Mouse (Mus musculus): Measurements from ENCODE around the gene Tcn2. TPM values are rescaled to one million over a fixed set of nuclear protein-coding genes. Genes with fewer than 3 reads are reported as not detected.
"Not testable (repeated sequence)": the region's sequence is repeated elsewhere in the genome, so short reads cannot be mapped to it uniquely, and the experiment has no call there.

Gene Tcn2
- polyA plus RNA-seq, 1 experiment = 207 TPM

GRCm38 (mm10) chr11:3963610-3964415 is 31.9 kb upstream of the Tcn2 start, which contains the start of gene Pes1:
Pes1 (plus strand) TSS chr11:3963975.
- DNase-seq = peak; percentile 79
- TF ChIP-seq CTCF (IDR thresholded peaks at IDR 0.05; ENCODE audit: insufficient read depth, low read length) (no peak), POLR2A (IDR thresholded peaks at IDR 0.05; ENCODE audit: borderline replicate concordance, extremely low read depth, low read depth, low read length) (peak; percentile 60; the same call in 1 of the 2 replicates)
- Histone ChIP-seq H3K4me1 (ENCODE audit: control insufficient read depth, insufficient read depth, low read length) (peaks cover 4% of the 10 kb centered on the region; the same call in 1 of the 2 replicates), H3K4me3 (replicated peaks; ENCODE audit: extremely low read depth, low read depth, low read length) (peak within 1 kb of the TSS; percentile 81)
- WGBS = under 1% methylated on average over 31 of the region's 31 CpGs

- WGBS = 81% methylated on average over 10 of the region's 10 CpGs
- TF ChIP-seq CTCF (IDR thresholded peaks at IDR 0.05; ENCODE audit: insufficient read depth, low read length) = no peak
- no peak for TF ChIP-seq POLR2A (IDR thresholded peaks at IDR 0.05; ENCODE audit: borderline replicate concordance, extremely low read depth, low read depth, low read length)
- Histone ChIP-seq H3K4me1 (ENCODE audit: control insufficient read depth, insufficient read depth, low read length) (peaks cover 4% of the 10 kb centered on the region; the same call in 1 of the 2 replicates), H3K4me3 (replicated peaks; ENCODE audit: extremely low read depth, low read depth, low read length) (peak overlapping the region; percentile 30)
- DNase-seq = no peak
These were observed 31.2 kb upstream of the Tcn2 start for GRCm38 (mm10) chr11:3963155-3963554.

GRCm38 (mm10) chr11:3961761-3962160 is 29.8 kb upstream of the Tcn2 start:
- WGBS = 65% methylated on average over 3 of the region's 3 CpGs
- no peak overlapping the region for H3K4me3 ChIP-seq (replicated peaks; ENCODE audit: extremely low read depth, low read depth, low read length)
- TF ChIP-seq POLR2A (IDR thresholded peaks at IDR 0.05; ENCODE audit: borderline replicate concordance, extremely low read depth, low read depth, low read length) (no peak), CTCF (IDR thresholded peaks at IDR 0.05; ENCODE audit: insufficient read depth, low read length) (no peak)

GRCm38 (mm10) chr11:3960901-3961300 is 28.9 kb upstream of the Tcn2 start:
- Histone ChIP-seq H3K4me3 (replicated peaks; ENCODE audit: extremely low read depth, low read depth, low read length) (no peak overlapping the region), H3K4me1 (ENCODE audit: control insufficient read depth, insufficient read depth, low read length) (peaks cover 4% of the 10 kb centered on the region; the same call in 1 of the 2 replicates)
- no peak for DNase-seq
- 61% methylated on average over 2 of the region's 2 CpGs for WGBS
- TF ChIP-seq POLR2A (IDR thresholded peaks at IDR 0.05; ENCODE audit: borderline replicate concordance, extremely low read depth, low read depth, low read length) (no peak), CTCF (IDR thresholded peaks at IDR 0.05; ENCODE audit: insufficient read depth, low read length) (no peak)

More at GRCm38 (mm10) chr11:3961761-3962160, 29.8 kb upstream of the Tcn2 start:
- peaks cover 4% of the 10 kb centered on the region; the same call in 1 of the 2 replicates for H3K4me1 ChIP-seq (ENCODE audit: control insufficient read depth, insufficient read depth, low read length)
- no peak for DNase-seq

- not testable (repeated sequence) for H3K4me1 ChIP-seq (ENCODE audit: control insufficient read depth, insufficient read depth, low read length)
These were observed 23.4 kb upstream of the Tcn2 start for GRCm38 (mm10) chr11:3955371-3955770.

GRCm38 (mm10) chr11:3954876-3955275 is 22.9 kb upstream of the Tcn2 start:
- not testable (repeated sequence) for H3K4me1 ChIP-seq (ENCODE audit: control insufficient read depth, insufficient read depth, low read length); H3K4me3 ChIP-seq (replicated peaks; ENCODE audit: extremely low read depth, low read depth, low read length); DNase-seq
- 86% methylated on average over 5 of the region's 5 CpGs for WGBS

More at GRCm38 (mm10) chr11:3955371-3955770, 23.4 kb upstream of the Tcn2 start:
- DNase-seq; H3K4me3 ChIP-seq (replicated peaks; ENCODE audit: extremely low read depth, low read depth, low read length): not testable (repeated sequence)
- 76% methylated on average over 4 of the region's 4 CpGs for WGBS

GRCm38 (mm10) chr11:3946386-3946785 is 14.4 kb upstream of the Tcn2 start:
- WGBS = 42% methylated on average over 1 of the region's 1 CpGs

GRCm38 (mm10) chr11:3941371-3941770 is 9.4 kb upstream of the Tcn2 start:
- DNase-seq = no peak
- Histone ChIP-seq H3K4me3 (replicated peaks; ENCODE audit: extremely low read depth, low read depth, low read length) (no peak overlapping the region), H3K4me1 (ENCODE audit: control insufficient read depth, insufficient read depth, low read length) (no peaks in the 10 kb centered on the region)
- WGBS = 84% methylated on average over 7 of the region's 7 CpGs
- no peak for TF ChIP-seq POLR2A (IDR thresholded peaks at IDR 0.05; ENCODE audit: borderline replicate concordance, extremely low read depth, low read depth, low read length)
- no peak for TF ChIP-seq CTCF (IDR thresholded peaks at IDR 0.05; ENCODE audit: insufficient read depth, low read length)

More at GRCm38 (mm10) chr11:3946386-3946785, 14.4 kb upstream of the Tcn2 start:
- Histone ChIP-seq H3K4me1 (ENCODE audit: control insufficient read depth, insufficient read depth, low read length) (no peaks in the 10 kb centered on the region), H3K4me3 (replicated peaks; ENCODE audit: extremely low read depth, low read depth, low read length) (no peak overlapping the region)
- TF ChIP-seq CTCF (IDR thresholded peaks at IDR 0.05; ENCODE audit: insufficient read depth, low read length) = no peak
- no peak for TF ChIP-seq POLR2A (IDR thresholded peaks at IDR 0.05; ENCODE audit: borderline replicate concordance, extremely low read depth, low read depth, low read length)
- DNase-seq = no peak

- WGBS = 74% methylated on average over 13 of the region's 13 CpGs
- no peak for TF ChIP-seq CTCF (IDR thresholded peaks at IDR 0.05; ENCODE audit: insufficient read depth, low read length)
- no peak for TF ChIP-seq POLR2A (IDR thresholded peaks at IDR 0.05; ENCODE audit: borderline replicate concordance, extremely low read depth, low read depth, low read length)
- DNase-seq = no peak
- Histone ChIP-seq H3K4me3 (replicated peaks; ENCODE audit: extremely low read depth, low read depth, low read length) (no peak overlapping the region), H3K4me1 (ENCODE audit: control insufficient read depth, insufficient read depth, low read length) (peaks cover 3% of the 10 kb centered on the region)
These were observed 5.4 kb upstream of the Tcn2 start for GRCm38 (mm10) chr11:3937321-3937874.

GRCm38 (mm10) chr11:3936318-3936717 is 4.4 kb upstream of the Tcn2 start:
- no peak for TF ChIP-seq POLR2A (IDR thresholded peaks at IDR 0.05; ENCODE audit: borderline replicate concordance, extremely low read depth, low read depth, low read length)
- TF ChIP-seq CTCF (IDR thresholded peaks at IDR 0.05; ENCODE audit: insufficient read depth, low read length) = no peak
- H3K4me3 ChIP-seq (replicated peaks; ENCODE audit: extremely low read depth, low read depth, low read length) = no peak overlapping the region
- DNase-seq = no peak
- H3K4me1 ChIP-seq (ENCODE audit: control insufficient read depth, insufficient read depth, low read length) = peaks cover 3% of the 10 kb centered on the region
- WGBS = 74% methylated on average over 3 of the region's 3 CpGs

Measured in lung, adult 2 months (tissue).